Mouse (Mus musculus) heart, postnatal 0 days (tissue): ENCODE measurements at regions not wholly inside any gene's neighbourhood (a gene's known extent, or its start where the extent isn't known, plus 50 kb on each side); places are given as distances from the start of the nearest gene placed in this dataset.
"Not testable (repeated sequence)": the region's sequence is repeated elsewhere in the genome, so short reads cannot be mapped to it uniquely, and the experiment has no call there.

Source experiments
- ATAC-seq: fragments of 200-750 bp; cut with Nextera tagmentation; 2 replicates; pipeline ENCODE4 v1.8.0; 2017; ENCODE audit warnings: low read depth, moderate number of reproducible peaks, moderate library complexity; ENCODE audit not compliant: insufficient read depth
- DNase-seq: peaks from one replicate; pipeline ENCODE4 v3.0.0-alpha.2; 2016; ENCODE audit warnings: low spot score
- H3K27ac ChIP-seq: fragments of 300-500 bp; sonication (generic); 2 replicates; pipeline ENCODE4 v1.5.1; 2014; ENCODE audit warnings: low read depth, mild to moderate bottlenecking
- H3K27me3 ChIP-seq: fragments of 300-500 bp; sonication (generic); 2 replicates; pipeline ENCODE4 v1.6.1; 2014; ENCODE audit warnings: low read length, mixed read lengths; ENCODE audit not compliant: control insufficient read depth, insufficient read depth
- H3K36me3 ChIP-seq: fragments of 300-500 bp; sonication (generic); replicated peaks from 2 replicates; pipeline ENCODE4 v1.6.1; 2014; ENCODE audit warnings: low read length, mixed read lengths; ENCODE audit not compliant: control insufficient read depth, insufficient read depth
- H3K4me1 ChIP-seq: fragments of 300-500 bp; sonication (generic); 2 replicates; pipeline ENCODE4 v1.6.1; 2014; ENCODE audit warnings: antibody characterized with exemption; ENCODE audit not compliant: control insufficient read depth, insufficient read depth
- H3K4me2 ChIP-seq: fragments of 300-500 bp; sonication (generic); 2 replicates; pipeline ENCODE4 v1.6.1; 2014; ENCODE audit warnings: low read depth, mild to moderate bottlenecking, low read length, moderate library complexity
- H3K4me3 ChIP-seq: fragments of 300-500 bp; sonication (generic); 2 replicates; pipeline ENCODE4 v1.5.1; 2014; ENCODE audit warnings: low read depth, low read length
- H3K9ac ChIP-seq: fragments of 300-500 bp; sonication (generic); replicated peaks from 2 replicates; pipeline ENCODE4 v1.6.1; 2014; ENCODE audit warnings: low read depth, low read length, mixed read lengths
- H3K9me3 ChIP-seq: fragments of 300-500 bp; sonication (generic); replicated peaks from 2 replicates; pipeline ENCODE4 v1.6.1; 2016; ENCODE audit warnings: low read length; ENCODE audit not compliant: control insufficient read depth
- CTCF ChIP-seq: IDR thresholded peaks from 2 replicates; pipeline ENCODE4 v1.5.1; 2016; ENCODE audit warnings: antibody characterized with exemption, control low read depth, low read depth
- EP300 ChIP-seq: IDR thresholded peaks from 2 replicates; pipeline ENCODE4 v1.6.1; 2016; ENCODE audit warnings: antibody characterized with exemption, low read depth
- WGBS: fragments of 180-500 bp; shearing (Covaris S2); extraction: QIAGEN DNeasy Blood & Tissue Kit; methylation state at CpG from one replicate; pipeline ENCODE4 v1.1.7; 2014; 5-methylcytosine and 5-hydroxymethylcytosine counted together

DNA sequence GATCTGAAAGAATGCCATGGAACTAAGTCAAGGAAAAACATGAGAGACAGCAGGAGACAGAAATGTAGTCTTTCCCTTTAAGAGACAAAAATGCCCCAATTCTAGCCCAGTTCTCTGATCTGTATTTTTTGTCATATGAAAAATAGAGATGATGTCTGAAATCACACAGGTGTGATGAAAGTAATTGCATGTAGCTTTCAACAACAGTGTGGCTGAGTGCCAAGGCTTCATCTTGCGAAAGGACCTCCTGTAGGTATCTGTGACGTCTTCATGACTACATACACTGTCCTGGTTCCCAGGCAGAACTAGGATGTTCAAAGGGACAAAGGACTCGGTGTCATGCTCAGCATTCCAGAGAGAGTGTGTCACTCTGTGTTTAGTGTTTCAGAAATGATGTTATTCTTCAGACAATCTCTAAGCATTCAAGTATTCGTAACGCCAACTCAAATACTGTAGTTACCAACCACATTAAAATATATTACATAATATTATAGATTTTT is 629.8 kb downstream of the Lrriq3 start:
- H3K4me1 ChIP-seq, result no peaks in the 10 kb centered on the region
- DNase-seq, result no peak
- H3K27me3 ChIP-seq, result no peaks in the 10 kb centered on the region
- no peak overlapping the region for H3K27ac ChIP-seq
- H3K36me3 ChIP-seq, result no peaks in the 10 kb centered on the region
- no peak overlapping the region for H3K9ac ChIP-seq
- 55% methylated on average over 5 of the region's 5 CpGs for WGBS
- H3K4me3 ChIP-seq, result no peak overlapping the region
- no peak overlapping the region for H3K4me2 ChIP-seq
- no peak for ATAC-seq
- no peak for TF ChIP-seq CTCF
- no peak for TF ChIP-seq EP300
- no peaks in the 10 kb centered on the region for H3K9me3 ChIP-seq

DNA sequence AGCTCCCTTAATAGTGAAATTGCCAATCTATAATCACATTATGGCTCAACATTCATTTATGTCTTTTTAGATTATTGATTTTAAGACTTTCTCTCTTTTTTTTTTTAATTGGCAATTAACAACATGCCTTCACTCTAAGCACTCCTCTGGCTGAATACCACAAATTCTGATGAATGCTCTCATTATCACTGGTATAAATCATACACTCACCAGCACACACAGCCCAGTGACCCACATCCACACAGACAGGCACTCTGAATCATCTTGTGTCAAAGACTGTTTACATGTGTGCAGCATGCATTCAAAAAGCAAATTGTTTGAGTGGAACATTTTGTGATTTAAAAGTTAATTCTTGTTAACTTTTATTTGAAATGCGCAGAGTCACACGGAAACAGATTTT is 649.2 kb downstream of the Lrriq3 start:
- H3K27ac ChIP-seq, result no peak overlapping the region
- no peak overlapping the region for H3K4me2 ChIP-seq
- H3K9ac ChIP-seq, result no peak overlapping the region
- ATAC-seq (no peak), DNase-seq (no peak)
- no peaks in the 10 kb centered on the region for H3K9me3 ChIP-seq
- no peaks in the 10 kb centered on the region for H3K27me3 ChIP-seq
- no peak overlapping the region for H3K4me3 ChIP-seq
- TF ChIP-seq CTCF (no peak), EP300 (no peak)
- 95% methylated on average over 2 of the region's 2 CpGs for WGBS
- no peaks in the 10 kb centered on the region for H3K36me3 ChIP-seq
- H3K4me1 ChIP-seq, result no peaks in the 10 kb centered on the region

DNA sequence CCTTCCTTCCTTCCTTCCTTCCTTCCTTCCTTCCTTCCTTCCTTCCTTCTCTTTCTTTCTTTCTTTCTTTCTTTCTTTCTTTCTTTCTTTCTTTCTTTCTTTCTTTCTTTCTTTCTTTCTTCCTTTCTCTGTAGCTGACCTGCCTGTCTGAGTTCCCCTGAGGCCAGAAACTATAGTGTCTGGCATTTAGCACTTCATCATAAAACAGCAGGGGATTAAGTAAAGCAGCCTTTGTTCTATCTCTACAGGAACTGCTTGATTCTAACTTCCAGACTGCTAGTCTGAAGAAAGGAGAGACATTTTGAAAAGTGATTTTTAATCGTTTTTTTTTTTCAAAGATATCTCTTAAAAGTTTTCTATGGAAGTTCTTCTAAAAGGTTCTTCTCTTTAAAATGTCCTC is 653.4 kb downstream of the Lrriq3 start:
- H3K4me3 ChIP-seq, H3K36me3 ChIP-seq, H3K27me3 ChIP-seq, DNase-seq, ATAC-seq, H3K4me2 ChIP-seq, H3K27ac ChIP-seq, H3K9ac ChIP-seq, H3K4me1 ChIP-seq, H3K9me3 ChIP-seq: not testable (repeated sequence)
- WGBS, result 25% methylated on average over 1 of the region's 1 CpGs

DNA sequence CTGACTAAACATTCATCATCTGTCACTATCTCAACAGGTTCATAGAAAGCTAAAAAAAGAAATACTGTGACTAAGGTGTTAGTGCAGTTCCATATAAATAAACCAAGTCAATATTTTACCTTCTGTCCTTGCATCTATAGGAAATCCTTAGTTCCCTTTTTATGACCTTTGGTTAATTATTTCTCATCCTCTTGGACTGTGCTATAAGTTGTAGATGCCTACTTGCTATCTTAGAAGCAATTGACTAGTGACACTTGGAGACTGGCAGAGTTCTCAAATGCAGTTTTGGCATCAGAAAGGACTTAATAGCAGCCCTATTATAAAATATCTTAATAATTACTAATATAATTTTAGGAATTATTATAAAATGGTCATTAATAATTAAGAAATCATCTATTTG is 654.3 kb downstream of the Lrriq3 start:
- no peak for TF ChIP-seq CTCF
- TF ChIP-seq EP300, result no peak
- Histone ChIP-seq H3K4me2 (no peak overlapping the region), H3K9ac (no peak overlapping the region), H3K36me3 (no peaks in the 10 kb centered on the region), H3K9me3 (no peaks in the 10 kb centered on the region), H3K27me3 (no peaks in the 10 kb centered on the region), H3K27ac (no peak overlapping the region), H3K4me3 (no peak overlapping the region), H3K4me1 (no peaks in the 10 kb centered on the region)
- DNase-seq (no peak), ATAC-seq (no peak)

DNA sequence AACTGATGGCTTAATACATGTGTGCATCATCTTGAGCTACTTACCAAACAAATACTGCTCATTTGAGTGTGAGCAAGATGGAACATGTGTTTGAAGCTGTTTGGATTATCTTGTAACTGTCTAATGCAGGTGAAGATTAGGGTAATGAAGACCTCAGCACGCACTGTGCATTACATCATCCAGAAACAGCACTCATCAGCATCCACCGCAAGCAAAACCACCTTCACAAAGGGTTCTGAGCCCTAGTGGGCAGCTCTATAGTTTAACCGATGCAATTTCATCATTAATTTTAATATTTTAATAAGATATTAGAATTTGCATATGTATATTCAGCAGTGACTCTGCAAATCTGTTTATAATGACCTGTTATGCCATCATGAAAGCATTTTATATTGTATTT is 664.1 kb downstream of the Lrriq3 start:
- no peaks in the 10 kb centered on the region for H3K36me3 ChIP-seq
- H3K4me1 ChIP-seq, result no peaks in the 10 kb centered on the region
- TF ChIP-seq EP300 (no peak), CTCF (no peak)
- DNase-seq (no peak), ATAC-seq (no peak)
- no peaks in the 10 kb centered on the region for H3K9me3 ChIP-seq
- H3K9ac ChIP-seq, result no peak overlapping the region
- H3K27ac ChIP-seq, result no peak overlapping the region
- no peak overlapping the region for H3K4me3 ChIP-seq
- no peak overlapping the region for H3K4me2 ChIP-seq
- 86% methylated on average over 3 of the region's 3 CpGs for WGBS
- H3K27me3 ChIP-seq, result no peaks in the 10 kb centered on the region

DNA sequence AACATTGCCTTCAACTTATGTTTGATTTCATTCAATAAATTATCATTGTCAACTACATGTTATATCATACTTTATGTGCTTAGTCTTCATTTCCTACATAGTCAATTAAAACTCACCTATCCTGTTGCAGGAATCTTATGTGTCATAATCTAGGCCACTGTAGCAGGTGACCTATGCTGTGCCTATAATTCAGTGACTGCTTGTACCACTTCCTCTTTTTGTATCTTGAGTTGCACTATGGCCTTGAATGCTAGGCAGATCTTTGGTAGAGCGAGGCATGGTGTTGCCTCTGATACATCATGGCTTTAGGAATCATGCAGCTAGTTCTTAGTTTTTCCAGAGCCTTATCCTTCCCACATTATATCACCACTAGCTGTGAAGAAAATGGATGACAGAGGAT is 682.8 kb downstream of the Lrriq3 start:
- Histone ChIP-seq H3K27me3 (no peaks in the 10 kb centered on the region), H3K36me3 (no peaks in the 10 kb centered on the region), H3K4me2 (no peak overlapping the region), H3K9ac (no peak overlapping the region), H3K4me1 (no peaks in the 10 kb centered on the region), H3K27ac (no peak overlapping the region), H3K9me3 (no peaks in the 10 kb centered on the region), H3K4me3 (no peak overlapping the region)
- 74% methylated on average over 1 of the region's 1 CpGs for WGBS
- TF ChIP-seq EP300, result no peak
- TF ChIP-seq CTCF, result no peak
- DNase-seq (no peak), ATAC-seq (no peak)
